Mouse (Mus musculus) ES-Bruce4 (cell line): ENCODE results near the gene Itgb2.

Source experiments
- CTCF ChIP-seq: IDR thresholded peaks from one replicate; pipeline ENCODE4 v1.8.1; 2011; ENCODE audit warnings: low read depth, low read length
- EP300 ChIP-seq: IDR thresholded peaks from 2 replicates; pipeline ENCODE4 v1.6.1; 2011; ENCODE audit warnings: low read depth, low read length; ENCODE audit not compliant: insufficient read depth
- POLR2A ChIP-seq: IDR thresholded peaks from one replicate; pipeline ENCODE4 v1.8.1; 2011; ENCODE audit warnings: low read length; ENCODE audit not compliant: insufficient read depth

DNA sequence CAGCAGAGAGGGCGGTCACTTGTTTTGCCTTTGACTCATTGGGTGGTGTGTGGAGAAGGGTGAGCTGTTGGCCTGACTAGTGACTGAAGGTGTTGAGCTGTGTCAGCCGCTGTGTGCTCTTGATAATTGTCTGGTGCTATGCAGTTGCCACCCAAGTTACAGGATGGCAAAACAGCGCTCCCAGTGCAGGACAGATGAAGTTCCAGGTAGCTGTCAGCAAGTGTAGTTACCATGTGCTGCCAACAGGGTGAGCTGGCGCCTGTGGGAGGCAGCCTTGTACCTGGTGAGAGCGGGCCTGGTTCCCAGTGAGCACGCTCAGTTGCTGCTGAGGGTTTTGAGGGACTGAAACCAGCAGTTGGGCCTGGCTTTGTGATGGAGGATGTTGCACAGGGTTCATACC is 60.8 kb downstream of the Itgb2 start:
- TF ChIP-seq CTCF (peak; percentile 94), POLR2A (no peak), EP300 (peak; percentile 51; the same call in 1 of the 2 replicates)
